Mouse (Mus musculus) lung, embryonic 16.5 days (tissue): Measurements from ENCODE around the gene Man1c1. TPM values are rescaled to one million over a fixed set of nuclear protein-coding genes. Genes with fewer than 3 reads are reported as not detected.

Source experiments
- ATAC-seq: fragments of 200-750 bp; cut with Nextera tagmentation; 2 replicates; pipeline ENCODE4 v1.8.0; 2017; ENCODE audit warnings: low read depth, mild to moderate bottlenecking, moderate library complexity
- H3K27ac ChIP-seq: fragments of 300-500 bp; sonication (generic); 2 replicates; pipeline ENCODE4 v1.5.1; 2014; ENCODE audit warnings: mild to moderate bottlenecking, control low read depth, low read length
- H3K27me3 ChIP-seq: fragments of 300-500 bp; sonication (generic); 2 replicates; pipeline ENCODE4 v1.6.1; 2014; ENCODE audit warnings: low read depth, low read length, mixed read lengths; ENCODE audit not compliant: control insufficient read depth, insufficient read depth
- H3K36me3 ChIP-seq: fragments of 300-500 bp; sonication (generic); 2 replicates; pipeline ENCODE4 v1.6.1; 2014; ENCODE audit warnings: low read length; ENCODE audit not compliant: control insufficient read depth, insufficient read depth
- H3K4me1 ChIP-seq: fragments of 300-500 bp; sonication (generic); replicated peaks from 2 replicates; pipeline ENCODE4 v1.6.1; 2014; ENCODE audit warnings: low read length, mixed read lengths; ENCODE audit not compliant: control insufficient read depth, insufficient read depth
- H3K4me2 ChIP-seq: fragments of 300-500 bp; sonication (generic); 2 replicates; pipeline ENCODE4 v1.6.1; 2014; ENCODE audit warnings: low read depth, low read length, control low read depth
- H3K4me3 ChIP-seq: fragments of 300-500 bp; sonication (generic); 2 replicates; pipeline ENCODE4 v1.5.1; 2014; ENCODE audit warnings: mild to moderate bottlenecking, low read length, control low read depth
- H3K9ac ChIP-seq: fragments of 300-500 bp; sonication (generic); 2 replicates; pipeline ENCODE4 v1.6.1; 2014; ENCODE audit warnings: low read length, control low read depth
- H3K9me3 ChIP-seq: fragments of 300-500 bp; sonication (generic); 2 replicates; pipeline ENCODE4 v1.6.1; 2016; ENCODE audit warnings: low read length; ENCODE audit not compliant: control insufficient read depth
- WGBS: fragments of 180-500 bp; shearing (Covaris S2); extraction: QIAGEN DNeasy Blood & Tissue Kit; methylation state at CpG from one replicate; pipeline ENCODE4 v1.1.7; 2014; 5-methylcytosine and 5-hydroxymethylcytosine counted together
- polyA plus RNA-seq: library from polyadenylated mRNA; unstranded; fragments of >200 nt; fragmentation: Nextera tagmentation; extraction: Ambion mirVana; gene quantifications from 2 replicates; pipeline ENCODE4 v1.2.1, GENCODE M21; 2015

The Man1c1 gene
- polyA plus RNA-seq, 1 experiment from 2014 or later, result 2.1 TPM

- no peak overlapping the region for H3K27ac ChIP-seq
- 42% methylated on average over 5 of the region's 5 CpGs for WGBS
- no peaks in the 10 kb centered on the region for H3K36me3 ChIP-seq
- peaks cover 6% of the 10 kb centered on the region for H3K4me1 ChIP-seq
- 0 out of 2 replicates have a peak, but pooled peaks cover 3% of the 10 kb centered on the region for H3K9me3 ChIP-seq
- no peak overlapping the region for H3K4me3 ChIP-seq
- H3K27me3 ChIP-seq, result no peaks in the 10 kb centered on the region
- H3K9ac ChIP-seq, result no peak overlapping the region
- no peak for ATAC-seq
- no peak overlapping the region for H3K4me2 ChIP-seq
These were observed 66.0 kb downstream of the Man1c1 start for GRCm38 (mm10) chr4:134638111-134638550.

DNA sequence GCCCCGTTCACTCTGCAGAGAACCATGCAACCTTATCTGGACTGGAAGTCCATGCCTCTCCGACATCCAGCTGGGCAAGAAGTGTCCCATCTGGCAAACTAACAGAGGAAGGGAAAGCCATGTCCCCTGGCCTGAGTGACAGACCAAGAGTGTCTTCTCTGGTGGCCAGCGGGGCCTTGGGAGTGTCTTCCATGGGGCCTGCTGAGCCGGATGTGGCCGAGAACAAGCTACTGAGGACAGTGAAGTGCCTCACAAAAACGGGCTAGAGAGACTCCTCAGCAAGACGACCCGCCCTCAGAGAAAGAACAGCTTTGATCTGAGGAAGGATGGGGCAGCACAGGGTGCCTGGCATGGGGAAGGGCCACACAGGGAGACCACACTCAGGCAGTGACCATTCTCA lies 67.7 kb downstream of the Man1c1 start:
- Histone ChIP-seq H3K9ac (no peak overlapping the region), H3K4me1 (peaks cover 21% of the 10 kb centered on the region), H3K36me3 (no peaks in the 10 kb centered on the region), H3K27me3 (no peaks in the 10 kb centered on the region), H3K4me3 (no peak overlapping the region), H3K4me2 (no peak overlapping the region), H3K9me3 (0 out of 2 replicates have a peak, but pooled peaks cover 3% of the 10 kb centered on the region), H3K27ac (0 out of 2 replicates have a peak overlapping the region, but pooled peaks have one; percentile 1)
- 38% methylated on average over 8 of the region's 8 CpGs for WGBS
- peak; percentile 14; the same call in 1 of the 2 replicates for ATAC-seq

- H3K4me2 ChIP-seq, result no peak overlapping the region
- H3K27ac ChIP-seq, result no peak overlapping the region
- H3K4me1 ChIP-seq, result peaks cover 21% of the 10 kb centered on the region
- no peak overlapping the region for H3K9ac ChIP-seq
- H3K36me3 ChIP-seq, result no peaks in the 10 kb centered on the region
- 75% methylated on average over 13 of the region's 13 CpGs for WGBS
- H3K9me3 ChIP-seq, result 0 out of 2 replicates have a peak, but pooled peaks cover 2% of the 10 kb centered on the region
- no peaks in the 10 kb centered on the region for H3K27me3 ChIP-seq
- ATAC-seq, result no peak
- no peak overlapping the region for H3K4me3 ChIP-seq
These were observed 70.1 kb downstream of the Man1c1 start for GRCm38 (mm10) chr4:134634001-134634400.

DNA sequence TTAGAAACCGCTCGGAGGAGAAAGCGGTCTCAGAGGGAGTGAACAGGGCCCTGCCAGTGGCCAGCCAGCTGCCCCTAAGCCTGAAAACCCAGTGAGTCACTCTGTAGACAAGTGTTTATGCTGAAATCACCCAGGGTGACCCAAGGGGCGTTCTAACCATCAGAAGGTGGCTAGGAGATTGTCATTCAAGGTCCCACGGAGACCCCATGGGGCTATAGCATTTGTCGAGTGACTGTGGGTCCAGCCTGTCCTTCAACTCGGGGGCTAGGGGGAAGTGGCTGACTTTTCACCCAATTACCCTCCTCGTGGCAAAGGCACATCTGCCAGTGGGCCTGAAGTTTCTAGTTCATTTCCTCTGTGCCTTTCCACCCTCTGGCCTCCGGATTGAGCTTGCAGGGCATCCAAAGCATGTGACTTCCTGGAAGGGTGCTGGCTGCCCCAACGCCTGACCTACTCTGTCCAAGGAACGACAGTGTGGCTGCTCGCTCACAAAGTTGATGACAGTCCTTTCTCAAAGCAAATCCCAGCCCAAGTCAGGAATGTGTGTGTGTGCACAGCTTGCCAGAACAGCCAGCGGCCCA lies 71.9 kb downstream of the Man1c1 start:
- H3K27ac ChIP-seq, result peak overlapping the region; percentile 60
- 32% methylated on average over 13 of the region's 13 CpGs for WGBS
- H3K4me3 ChIP-seq, result no peak overlapping the region
- H3K9me3 ChIP-seq, result no peaks in the 10 kb centered on the region
- peak; percentile 87 for ATAC-seq
- H3K4me1 ChIP-seq, result peaks cover 21% of the 10 kb centered on the region
- H3K36me3 ChIP-seq, result no peaks in the 10 kb centered on the region
- no peaks in the 10 kb centered on the region for H3K27me3 ChIP-seq
- no peak overlapping the region for H3K9ac ChIP-seq
- H3K4me2 ChIP-seq, result no peak overlapping the region

GRCm38 (mm10) chr4:134631471-134632130 lies 72.5 kb downstream of the Man1c1 start:
- peak overlapping the region; percentile 60 for H3K27ac ChIP-seq
- WGBS, result 76% methylated on average over 14 of the region's 14 CpGs
- no peak overlapping the region for H3K9ac ChIP-seq

GRCm38 (mm10) chr4:134628575-134629384 lies 75.3 kb downstream of the Man1c1 start:
- no peak overlapping the region for H3K4me2 ChIP-seq
- 78% methylated on average over 10 of the region's 10 CpGs for WGBS
- H3K27ac ChIP-seq, result no peak overlapping the region
- no peak overlapping the region for H3K4me3 ChIP-seq
- H3K4me1 ChIP-seq, result peaks cover 23% of the 10 kb centered on the region
- H3K9ac ChIP-seq, result no peak overlapping the region
- H3K9me3 ChIP-seq, result no peaks in the 10 kb centered on the region
- H3K36me3 ChIP-seq, result no peaks in the 10 kb centered on the region
- H3K27me3 ChIP-seq, result no peaks in the 10 kb centered on the region
- no peak for ATAC-seq

More at GRCm38 (mm10) chr4:134631471-134632130, 72.5 kb downstream of the Man1c1 start:
- Histone ChIP-seq H3K9me3 (no peaks in the 10 kb centered on the region), H3K4me1 (peaks cover 18% of the 10 kb centered on the region), H3K4me2 (no peak overlapping the region), H3K36me3 (no peaks in the 10 kb centered on the region), H3K4me3 (no peak overlapping the region), H3K27me3 (no peaks in the 10 kb centered on the region)
- no peak for ATAC-seq

- no peak overlapping the region for H3K9ac ChIP-seq
- H3K36me3 ChIP-seq, result no peaks in the 10 kb centered on the region
- no peak overlapping the region for H3K27ac ChIP-seq
- no peak overlapping the region for H3K4me2 ChIP-seq
- no peaks in the 10 kb centered on the region for H3K9me3 ChIP-seq
- 70% methylated on average over 7 of the region's 7 CpGs for WGBS
- no peak overlapping the region for H3K4me3 ChIP-seq
- no peaks in the 10 kb centered on the region for H3K27me3 ChIP-seq
- H3K4me1 ChIP-seq, result peaks cover 22% of the 10 kb centered on the region
- ATAC-seq, result no peak
These were observed 76.0 kb downstream of the Man1c1 start for GRCm38 (mm10) chr4:134628058-134628457.

DNA sequence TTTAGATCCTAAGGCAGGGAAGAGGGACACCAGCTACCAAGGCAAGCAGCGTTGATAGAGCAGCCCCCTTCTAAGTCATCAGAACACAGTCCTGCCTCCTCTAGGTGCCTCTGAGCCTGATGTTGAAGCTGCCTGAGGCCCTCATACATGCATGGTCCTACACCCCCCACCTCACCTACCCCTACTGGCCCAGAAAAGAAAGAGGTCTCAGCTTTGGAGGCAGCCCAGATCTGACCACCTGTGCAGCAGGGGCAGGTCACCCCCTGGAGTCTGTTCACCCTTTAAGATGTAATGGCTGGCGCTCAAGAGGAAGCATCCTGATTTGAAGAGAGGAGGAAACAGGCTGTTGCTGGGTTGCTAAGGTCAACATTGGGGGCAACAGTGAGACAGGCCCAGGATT lies 77.2 kb downstream of the Man1c1 start:
- WGBS, result 56% methylated on average over 2 of the region's 2 CpGs
- no peaks in the 10 kb centered on the region for H3K36me3 ChIP-seq
- no peak overlapping the region for H3K4me3 ChIP-seq
- H3K4me1 ChIP-seq, result peaks cover 10% of the 10 kb centered on the region
- H3K27ac ChIP-seq, result no peak overlapping the region
- peaks cover 2% of the 10 kb centered on the region; the same call in 1 of the 2 replicates for H3K9me3 ChIP-seq
- no peak overlapping the region for H3K9ac ChIP-seq
- ATAC-seq, result no peak
- no peaks in the 10 kb centered on the region for H3K27me3 ChIP-seq
- no peak overlapping the region for H3K4me2 ChIP-seq

DNA sequence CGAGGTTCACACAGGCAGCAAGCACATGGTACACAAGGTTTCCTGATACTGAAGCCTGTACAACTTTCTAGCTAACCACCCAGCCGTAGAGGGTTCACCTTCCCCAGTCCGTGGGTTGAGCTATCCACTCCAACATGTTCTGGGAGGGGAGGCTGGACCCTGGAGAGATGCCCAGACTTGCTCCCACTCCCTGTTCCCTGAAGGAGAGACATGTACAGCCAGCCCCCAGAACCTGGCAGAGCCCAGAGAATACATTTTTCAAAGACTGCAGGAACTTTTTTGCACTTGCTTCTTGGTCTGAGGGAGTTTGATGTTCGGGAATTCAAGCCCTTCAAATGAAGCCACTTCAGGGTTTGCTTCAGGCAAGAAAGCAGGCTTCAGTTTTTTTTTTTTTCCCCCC lies 77.7 kb downstream of the Man1c1 start:
- Histone ChIP-seq H3K27me3 (no peaks in the 10 kb centered on the region), H3K27ac (no peak overlapping the region), H3K4me3 (no peak overlapping the region), H3K9ac (no peak overlapping the region), H3K9me3 (peaks cover 2% of the 10 kb centered on the region; the same call in 1 of the 2 replicates), H3K36me3 (no peaks in the 10 kb centered on the region), H3K4me2 (no peak overlapping the region), H3K4me1 (peaks cover 8% of the 10 kb centered on the region)
- no peak for ATAC-seq
- WGBS, result 52% methylated on average over 4 of the region's 4 CpGs
